Mouse (Mus musculus): ENCODE measurements around the gene Hoxd4. TPM values are rescaled to one million over a fixed set of nuclear protein-coding genes. Genes with fewer than 3 reads are reported as not detected.

The Hoxd4 gene
- polyA plus RNA-seq, 1 experiment: 2.9 TPM

DNA sequence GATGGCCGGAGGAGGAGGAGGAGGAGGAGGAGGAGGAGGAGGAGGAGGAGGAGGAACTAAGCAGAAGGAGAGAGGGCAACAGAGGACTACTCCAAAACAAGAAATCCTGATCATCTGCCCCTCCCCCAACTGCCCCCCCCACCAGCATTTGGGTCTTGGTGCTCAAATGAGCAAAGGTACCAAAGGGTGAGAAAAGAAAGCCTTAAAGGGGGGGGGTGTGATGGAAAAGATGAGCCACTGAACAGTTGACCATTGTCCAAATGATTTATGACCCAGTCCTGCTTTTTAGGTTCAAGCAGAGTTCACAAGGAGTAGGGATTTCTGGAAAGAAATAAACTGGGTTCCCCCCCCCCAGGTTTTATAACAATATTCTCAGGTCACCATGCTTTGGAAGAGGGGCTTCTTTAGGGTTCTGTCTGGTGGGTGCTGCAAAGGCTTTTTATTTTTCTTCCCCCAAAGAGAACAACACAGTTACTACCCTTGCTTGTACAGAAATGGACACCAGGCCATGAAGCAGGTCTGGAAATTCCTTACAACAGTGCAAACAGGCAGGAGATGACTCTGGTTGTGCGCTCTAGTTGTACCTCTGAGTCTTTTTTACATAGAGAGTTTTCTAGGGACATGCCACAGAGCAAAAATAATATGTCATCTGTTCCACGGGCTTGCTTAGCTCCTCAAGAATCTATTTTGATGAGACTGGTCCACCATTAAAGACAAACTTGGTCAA lies 29.7 kb downstream of the Hoxd4 start:
- Histone ChIP-seq H3K4me3 (replicated peaks; ENCODE audit: control insufficient read depth, low read depth, low read length) (no peak overlapping the region), H3K27ac (ENCODE audit: control insufficient read depth, insufficient read depth, low read depth, low read length, poor library complexity) (no peak overlapping the region), H3K4me1 (ENCODE audit: control insufficient read depth, insufficient read depth, low read length) (no peaks in the 10 kb centered on the region)
- 67% methylated on average over 2 of the region's 3 CpGs for WGBS
- TF ChIP-seq CTCF (IDR thresholded peaks at IDR 0.05; ENCODE audit: control insufficient read depth, insufficient read depth, low read length): no peak
- TF ChIP-seq POLR2A (IDR thresholded peaks at IDR 0.05; ENCODE audit: borderline replicate concordance, control insufficient read depth, low read depth, low read length): no peak

DNA sequence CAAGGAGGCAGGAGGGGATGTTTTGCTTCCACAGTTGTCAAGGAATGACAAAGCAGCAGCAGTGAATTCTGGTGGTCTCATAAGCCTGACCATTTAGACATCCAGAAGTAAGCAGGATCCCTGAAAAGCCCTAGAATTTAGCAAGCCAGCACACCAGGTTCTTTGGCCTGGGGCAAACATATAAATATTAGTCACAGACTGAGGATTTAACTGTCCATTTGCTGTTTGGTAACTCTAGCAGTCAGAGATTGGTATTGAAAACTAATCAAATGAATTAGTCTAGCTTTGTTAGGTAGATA lies 30.2 kb downstream of the Hoxd4 start:
- no peak overlapping the region for H3K27ac ChIP-seq (ENCODE audit: control insufficient read depth, insufficient read depth, low read depth, low read length, poor library complexity)
- TF ChIP-seq POLR2A (IDR thresholded peaks at IDR 0.05; ENCODE audit: borderline replicate concordance, control insufficient read depth, low read depth, low read length): no peak
- no peaks in the 10 kb centered on the region for H3K4me1 ChIP-seq (ENCODE audit: control insufficient read depth, insufficient read depth, low read length)
- no peak overlapping the region for H3K4me3 ChIP-seq (replicated peaks; ENCODE audit: control insufficient read depth, low read depth, low read length)

DNA sequence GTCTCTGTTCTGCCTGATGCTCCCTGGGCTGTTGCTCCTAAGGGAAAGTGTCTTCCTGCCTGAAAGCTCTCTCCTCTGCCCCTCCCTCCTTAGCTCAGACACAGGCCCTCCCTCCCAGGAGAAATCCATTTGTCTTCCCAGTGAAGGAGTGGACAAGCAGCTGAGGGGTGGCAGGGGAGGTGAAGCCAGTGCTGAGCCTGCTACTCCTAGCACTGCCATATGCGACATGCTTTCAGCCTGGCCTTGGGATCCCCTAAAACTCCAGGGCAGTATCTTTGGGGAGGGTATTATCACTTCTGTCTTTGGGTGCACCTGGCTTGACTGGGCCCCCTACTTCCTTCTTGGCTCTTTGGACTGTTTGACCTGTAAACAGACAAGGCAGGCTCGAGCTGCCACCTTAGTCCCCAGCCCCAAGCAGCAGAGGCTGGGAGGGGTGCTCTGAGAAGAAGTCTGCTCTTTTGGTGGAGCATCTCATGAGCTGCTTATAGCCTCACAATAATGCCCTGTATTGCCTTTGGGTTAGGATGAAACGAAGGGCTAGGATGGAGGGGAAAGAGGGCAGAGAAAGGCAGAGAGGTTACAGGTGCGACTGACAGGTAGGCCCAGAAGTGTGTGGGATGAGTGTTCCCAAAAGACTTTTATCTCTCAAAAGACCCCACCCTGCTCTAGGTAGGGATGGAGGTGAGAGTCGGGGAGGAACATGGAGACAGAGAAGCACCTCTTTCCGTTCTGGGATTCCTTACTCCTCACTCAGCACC lies 34.0 kb downstream of the Hoxd4 start:
- no peak overlapping the region for H3K27ac ChIP-seq (ENCODE audit: control insufficient read depth, insufficient read depth, low read depth, low read length, poor library complexity)
- no peak for TF ChIP-seq POLR2A (IDR thresholded peaks at IDR 0.05; ENCODE audit: borderline replicate concordance, control insufficient read depth, low read depth, low read length)
- no peak for TF ChIP-seq CTCF (IDR thresholded peaks at IDR 0.05; ENCODE audit: control insufficient read depth, insufficient read depth, low read length)
- H3K4me1 ChIP-seq (ENCODE audit: control insufficient read depth, insufficient read depth, low read length): no peaks in the 10 kb centered on the region
- WGBS: 24% methylated on average over 6 of the region's 6 CpGs
- no peak overlapping the region for H3K4me3 ChIP-seq (replicated peaks; ENCODE audit: control insufficient read depth, low read depth, low read length)

DNA sequence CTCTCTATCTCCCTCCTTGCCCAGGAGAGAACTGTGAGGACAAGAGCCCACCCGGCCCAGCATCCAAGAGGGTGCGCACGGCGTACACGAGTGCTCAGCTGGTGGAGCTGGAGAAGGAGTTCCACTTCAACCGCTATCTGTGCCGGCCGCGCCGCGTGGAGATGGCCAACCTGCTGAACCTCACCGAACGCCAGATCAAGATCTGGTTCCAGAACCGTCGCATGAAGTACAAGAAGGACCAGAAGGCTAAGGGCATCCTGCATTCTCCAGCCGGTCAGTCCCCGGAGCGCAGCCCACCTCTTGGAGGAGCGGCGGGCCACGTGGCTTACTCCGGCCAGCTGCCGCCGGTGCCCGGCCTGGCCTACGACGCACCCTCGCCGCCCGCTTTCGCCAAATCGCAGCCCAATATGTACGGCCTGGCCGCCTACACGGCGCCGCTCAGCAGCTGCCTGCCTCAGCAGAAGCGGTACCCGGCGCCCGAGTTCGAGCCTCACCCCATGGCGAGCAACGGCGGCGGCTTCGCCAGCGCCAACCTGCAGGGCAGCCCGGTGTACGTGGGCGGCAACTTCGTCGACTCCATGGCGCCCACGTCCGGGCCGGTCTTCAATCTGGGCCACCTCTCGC lies 34.7 kb downstream of the Hoxd4 start:
- WGBS: 7% methylated on average over 58 of the region's 58 CpGs
- no peaks in the 10 kb centered on the region for H3K4me1 ChIP-seq (ENCODE audit: control insufficient read depth, insufficient read depth, low read length)
- H3K4me3 ChIP-seq (replicated peaks; ENCODE audit: control insufficient read depth, low read depth, low read length): no peak overlapping the region
- no peak overlapping the region for H3K27ac ChIP-seq (ENCODE audit: control insufficient read depth, insufficient read depth, low read depth, low read length, poor library complexity)
- TF ChIP-seq CTCF (IDR thresholded peaks at IDR 0.05; ENCODE audit: control insufficient read depth, insufficient read depth, low read length) (no peak), POLR2A (IDR thresholded peaks at IDR 0.05; ENCODE audit: borderline replicate concordance, control insufficient read depth, low read depth, low read length) (no peak)

DNA sequence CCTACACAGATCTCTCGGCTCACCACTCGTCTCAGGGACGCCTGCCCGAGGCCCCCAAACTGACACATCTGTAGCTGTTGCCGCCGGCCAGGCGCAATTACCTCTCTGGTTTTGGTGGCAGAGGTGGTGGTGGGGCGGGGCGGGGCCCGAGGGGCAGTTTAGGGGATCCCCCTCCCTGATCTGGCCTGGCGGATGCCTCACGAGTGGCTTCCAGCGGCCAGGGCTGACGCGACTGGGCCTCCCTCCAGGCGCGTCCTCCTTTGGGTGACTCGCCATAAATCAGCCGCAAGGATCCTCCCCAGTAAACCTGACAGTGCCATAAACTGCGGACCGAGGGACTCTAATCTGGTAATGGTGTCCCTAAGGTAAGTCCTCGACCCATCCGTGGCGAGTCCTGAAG lies 35.3 kb downstream of the Hoxd4 start:
- Histone ChIP-seq H3K4me3 (replicated peaks; ENCODE audit: control insufficient read depth, low read depth, low read length) (no peak overlapping the region), H3K4me1 (ENCODE audit: control insufficient read depth, insufficient read depth, low read length) (no peaks in the 10 kb centered on the region), H3K27ac (ENCODE audit: control insufficient read depth, insufficient read depth, low read depth, low read length, poor library complexity) (no peak overlapping the region)
- 10% methylated on average over 24 of the region's 24 CpGs for WGBS
- TF ChIP-seq CTCF (IDR thresholded peaks at IDR 0.05; ENCODE audit: control insufficient read depth, insufficient read depth, low read length): no peak
- TF ChIP-seq POLR2A (IDR thresholded peaks at IDR 0.05; ENCODE audit: borderline replicate concordance, control insufficient read depth, low read depth, low read length): no peak

DNA sequence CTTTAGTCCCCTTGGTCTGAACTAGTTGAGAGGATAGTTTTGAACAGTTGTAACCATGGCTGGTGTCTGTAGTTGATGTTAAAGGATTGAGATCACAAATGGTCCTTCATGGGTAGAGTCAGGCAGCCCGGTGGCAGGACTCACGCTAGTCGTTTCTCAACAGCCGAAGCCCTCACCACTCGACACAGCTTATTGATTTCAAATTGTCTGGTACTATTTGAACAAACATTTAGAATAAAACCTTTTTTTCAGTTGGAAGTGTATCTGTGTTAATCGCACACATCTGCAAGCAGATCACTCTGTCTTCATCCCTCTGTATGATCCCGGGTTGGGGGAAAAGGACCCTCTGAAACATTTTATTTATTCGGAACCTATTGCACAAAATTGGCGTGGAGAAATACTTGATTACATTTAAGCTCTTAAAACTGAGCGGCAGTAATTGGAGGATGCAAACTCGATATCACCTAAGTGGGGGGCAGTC lies 36.0 kb downstream of the Hoxd4 start:
- 35% methylated on average over 11 of the region's 11 CpGs for WGBS
- Histone ChIP-seq H3K4me1 (ENCODE audit: control insufficient read depth, insufficient read depth, low read length) (no peaks in the 10 kb centered on the region), H3K4me3 (replicated peaks; ENCODE audit: control insufficient read depth, low read depth, low read length) (no peak overlapping the region), H3K27ac (ENCODE audit: control insufficient read depth, insufficient read depth, low read depth, low read length, poor library complexity) (no peak overlapping the region)
- TF ChIP-seq CTCF (IDR thresholded peaks at IDR 0.05; ENCODE audit: control insufficient read depth, insufficient read depth, low read length): no peak
- no peak for TF ChIP-seq POLR2A (IDR thresholded peaks at IDR 0.05; ENCODE audit: borderline replicate concordance, control insufficient read depth, low read depth, low read length)

DNA sequence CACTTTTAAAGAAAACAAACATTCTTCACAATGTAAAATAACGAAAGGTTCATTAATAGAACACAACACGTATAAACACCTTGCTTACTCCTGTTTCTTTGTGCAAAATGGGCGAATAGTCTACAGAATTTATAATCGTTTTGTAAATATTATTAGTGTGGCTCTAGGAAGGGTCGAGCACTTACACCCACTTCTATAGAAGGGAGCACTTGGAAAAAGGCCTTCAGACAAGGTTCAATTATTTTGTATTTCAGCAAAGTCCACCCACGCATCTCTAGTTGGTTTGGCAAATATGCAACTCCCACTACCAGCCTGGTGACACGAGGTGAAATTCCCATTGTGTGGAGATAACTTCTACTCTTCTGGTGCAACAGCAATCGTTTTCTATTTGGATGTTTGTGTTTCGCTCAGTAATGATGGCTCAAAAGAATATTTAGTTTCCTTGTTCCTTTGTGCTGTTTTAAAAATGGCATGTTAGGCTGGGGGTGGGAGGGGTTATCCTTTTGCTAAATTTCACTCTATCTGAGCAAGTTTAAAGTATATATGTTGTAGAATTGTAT lies 36.8 kb downstream of the Hoxd4 start:
- Histone ChIP-seq H3K4me1 (ENCODE audit: control insufficient read depth, insufficient read depth, low read length) (no peaks in the 10 kb centered on the region), H3K4me3 (replicated peaks; ENCODE audit: control insufficient read depth, low read depth, low read length) (no peak overlapping the region), H3K27ac (ENCODE audit: control insufficient read depth, insufficient read depth, low read depth, low read length, poor library complexity) (no peak overlapping the region)
- 25% methylated on average over 9 of the region's 9 CpGs for WGBS
- TF ChIP-seq POLR2A (IDR thresholded peaks at IDR 0.05; ENCODE audit: borderline replicate concordance, control insufficient read depth, low read depth, low read length) (no peak), CTCF (IDR thresholded peaks at IDR 0.05; ENCODE audit: control insufficient read depth, insufficient read depth, low read length) (no peak)
